In the genomic region with DNA sequence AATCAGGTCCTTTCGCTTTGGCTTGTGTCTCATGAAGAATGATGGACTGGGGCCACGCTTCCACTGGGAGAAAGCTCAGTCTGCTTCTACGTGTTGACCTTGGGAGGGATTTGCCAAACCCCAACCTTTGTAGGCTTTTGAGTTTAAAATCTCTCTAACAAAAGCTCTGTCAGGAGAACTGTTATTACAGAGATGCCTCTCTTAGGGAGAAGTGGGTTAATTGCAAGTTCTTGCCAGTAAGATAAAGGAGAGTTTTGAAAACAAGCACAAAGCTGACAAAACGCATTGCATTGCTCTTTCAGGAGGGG, we compare ENCODE assay signal across 21 mouse cellular contexts.
DNase-seq lines count a peak whose midpoint lies in the region; ATAC-seq and TF ChIP-seq lines count a peak whose summit lies in the region.
"Had no signal": no experiment of that assay in that cellular context is flagged by ENCODE, and none has a peak within 500 bp of the region (broad histone marks: within the 10 kb centered on the region; RNA-seq: fewer than 3 reads in every experiment).

No protein-coding gene starts in this region.

- peaks cover 16% of the 10 kb centered on the region for H3K4me1 ChIP-seq in forebrain, embryonic 10.5 days
- no peaks in the 10 kb centered on the region for H3K4me1 ChIP-seq in forebrain, postnatal 0 days (ENCODE audit: insufficient read depth)
- peaks cover 7% of the 10 kb centered on the region; the same call in 1 of the 2 replicates for H3K4me1 ChIP-seq in neural tube, embryonic 13.5 days (replicated peaks)
- H3K4me1 ChIP-seq in midbrain, embryonic 13.5 days (replicated peaks) = peaks cover 14% of the 10 kb centered on the region
- no peaks in the 10 kb centered on the region for H3K4me1 ChIP-seq in heart, embryonic 11.5 days (ENCODE audit: control insufficient read depth, insufficient read depth, low read length)
- H3K4me1 ChIP-seq: embryonic facial prominence, embryonic 13.5 days; neural tube, embryonic 15.5 days had no signal

- no peaks in the 10 kb centered on the region for H3K36me3 ChIP-seq in forebrain, embryonic 10.5 days (replicated peaks)
- no peaks in the 10 kb centered on the region for H3K36me3 ChIP-seq in forebrain, postnatal 0 days (ENCODE audit: insufficient read depth)
- no peaks in the 10 kb centered on the region for H3K36me3 ChIP-seq in neural tube, embryonic 13.5 days
- no peaks in the 10 kb centered on the region for H3K36me3 ChIP-seq in midbrain, embryonic 13.5 days
- no peaks in the 10 kb centered on the region for H3K36me3 ChIP-seq in heart, embryonic 11.5 days (ENCODE audit: control insufficient read depth, insufficient read depth, low read length)
- H3K36me3 ChIP-seq: embryonic facial prominence, embryonic 13.5 days; hindbrain, embryonic 15.5 days; neural tube, embryonic 15.5 days had no signal

- peak overlapping the region; percentile 9; the same call in 1 of the 2 replicates for H3K27ac ChIP-seq in forebrain, embryonic 10.5 days
- H3K27ac ChIP-seq in forebrain, postnatal 0 days (ENCODE audit: low read depth, low read length) = no peak overlapping the region
- H3K27ac ChIP-seq in neural tube, embryonic 13.5 days (replicated peaks) = peak overlapping the region; percentile 68; the same call in 1 of the 2 replicates
- H3K27ac ChIP-seq in midbrain, embryonic 13.5 days = peak overlapping the region; percentile 64
- no peak overlapping the region for H3K27ac ChIP-seq in heart, embryonic 11.5 days (ENCODE audit: low read depth, low read length)
- H3K27ac ChIP-seq: embryonic facial prominence, embryonic 13.5 days; hindbrain, embryonic 15.5 days had no signal

- intact Hi-C loops in left cerebral cortex, postnatal 4 days (cut with DNase I) = no loop called here

- H3K9me3 ChIP-seq in forebrain, embryonic 10.5 days = no peaks in the 10 kb centered on the region
- H3K9me3 ChIP-seq in forebrain, postnatal 0 days (ENCODE audit: low read length) = no peaks in the 10 kb centered on the region
- no peaks in the 10 kb centered on the region for H3K9me3 ChIP-seq in neural tube, embryonic 13.5 days
- no peaks in the 10 kb centered on the region for H3K9me3 ChIP-seq in midbrain, embryonic 13.5 days
- no peaks in the 10 kb centered on the region for H3K9me3 ChIP-seq in heart, embryonic 11.5 days (replicated peaks; ENCODE audit: control insufficient read depth, low read length)
- H3K9me3 ChIP-seq: embryonic facial prominence, embryonic 13.5 days; hindbrain, embryonic 15.5 days; neural tube, embryonic 15.5 days had no signal

- DNase-seq in forebrain, embryonic 10.5 days (ENCODE audit: extremely low spot score, low spot score) = no peak
- no peak for DNase-seq in forebrain, postnatal 0 days
- no peak for DNase-seq in neural tube, embryonic 10.5 days (ENCODE audit: extremely low spot score, low spot score)
- no peak for DNase-seq in left cerebral cortex, postnatal 4 days
- DNase-seq: adrenal gland, postnatal 25 days; cerebellum, adult 2 months; cerebellum, postnatal 36 days; gastrocnemius, postnatal 36 days; kidney, postnatal 14 days; liver; lung, postnatal 10 days; right cerebral cortex, postnatal 14 days; spleen, adult 18-20 months; thymus, postnatal 36 days had no signal

- WGBS in forebrain, embryonic 10.5 days = 64% methylated on average over 4 of the region's 4 CpGs
- WGBS in forebrain, postnatal 0 days = 27% methylated on average over 4 of the region's 4 CpGs
- 70% methylated on average over 4 of the region's 4 CpGs for WGBS in neural tube, embryonic 13.5 days
- WGBS in midbrain, embryonic 13.5 days = 48% methylated on average over 4 of the region's 4 CpGs
- 60% methylated on average over 4 of the region's 4 CpGs for WGBS in heart, embryonic 11.5 days (ENCODE audit: insufficient replicate concordance)

- no peak for TF ChIP-seq CTCF in forebrain, postnatal 0 days (IDR thresholded peaks at IDR 0.05; ENCODE audit: low read depth)

- no peaks in the 10 kb centered on the region for H3K27me3 ChIP-seq in forebrain, embryonic 10.5 days (ENCODE audit: poor library complexity, severe bottlenecking)
- H3K27me3 ChIP-seq in forebrain, postnatal 0 days (ENCODE audit: insufficient read depth, low read length) = no peaks in the 10 kb centered on the region
- no peaks in the 10 kb centered on the region for H3K27me3 ChIP-seq in neural tube, embryonic 13.5 days
- no peaks in the 10 kb centered on the region for H3K27me3 ChIP-seq in midbrain, embryonic 13.5 days
- no peaks in the 10 kb centered on the region for H3K27me3 ChIP-seq in heart, embryonic 11.5 days (ENCODE audit: control insufficient read depth, insufficient read depth, low read length)
- H3K27me3 ChIP-seq: embryonic facial prominence, embryonic 13.5 days; hindbrain, embryonic 15.5 days; neural tube, embryonic 15.5 days had no signal

- ATAC-seq in forebrain, postnatal 0 days = no peak
- no peak for ATAC-seq in neural tube, embryonic 13.5 days (ENCODE audit: low read depth)
- ATAC-seq in midbrain, embryonic 13.5 days = no peak
- no peak for ATAC-seq in heart, embryonic 11.5 days (replicated peaks; ENCODE audit: insufficient number of reproducible peaks, low FRiP score, low TSS enrichment)
- ATAC-seq: intestine, postnatal 0 days had no signal

- H3K9ac ChIP-seq in forebrain, postnatal 0 days = no peak overlapping the region
- no peak overlapping the region for H3K9ac ChIP-seq in neural tube, embryonic 13.5 days
- H3K9ac ChIP-seq in midbrain, embryonic 13.5 days (replicated peaks) = no peak overlapping the region
- no peak overlapping the region for H3K9ac ChIP-seq in heart, embryonic 11.5 days (ENCODE audit: low read depth, low read length)
- H3K9ac ChIP-seq: embryonic facial prominence, embryonic 13.5 days; hindbrain, embryonic 15.5 days; neural tube, embryonic 15.5 days had no signal

- no peak overlapping the region for H3K4me3 ChIP-seq in forebrain, embryonic 10.5 days
- no peak overlapping the region for H3K4me3 ChIP-seq in forebrain, postnatal 0 days (ENCODE audit: low read depth, low read length)
- H3K4me3 ChIP-seq in neural tube, embryonic 13.5 days = no peak overlapping the region
- H3K4me3 ChIP-seq in midbrain, embryonic 13.5 days (replicated peaks) = no peak overlapping the region
- H3K4me3 ChIP-seq in heart, embryonic 11.5 days (ENCODE audit: low read depth, low read length) = no peak overlapping the region
- H3K4me3 ChIP-seq: embryonic facial prominence, embryonic 13.5 days; hindbrain, embryonic 15.5 days; neural tube, embryonic 15.5 days had no signal

- no peak overlapping the region for H3K4me2 ChIP-seq in forebrain, postnatal 0 days (ENCODE audit: low read depth)
- H3K4me2 ChIP-seq in neural tube, embryonic 13.5 days = no peak overlapping the region
- no peak overlapping the region for H3K4me2 ChIP-seq in midbrain, embryonic 13.5 days (replicated peaks)
- H3K4me2 ChIP-seq in heart, embryonic 11.5 days = no peak overlapping the region
- H3K4me2 ChIP-seq: embryonic facial prominence, embryonic 13.5 days; hindbrain, embryonic 15.5 days; neural tube, embryonic 15.5 days had no signal

Comparison
In these comparisons a context has a peak if more than half of its experiments do, and no peak if none do; other contexts are left out.
1. H3K27ac ChIP-seq: peak in forebrain, embryonic 10.5 days (single experiment), neural tube, embryonic 13.5 days (single experiment) and midbrain, embryonic 13.5 days (single experiment); none in forebrain, postnatal 0 days (single experiment) and heart, embryonic 11.5 days (single experiment).